Mouse (Mus musculus): ENCODE results near the gene Pard3b.

- TF ChIP-seq CTCF (IDR thresholded peaks at IDR 0.05; ENCODE audit: low read depth, low read length) = no peak
- no peak for TF ChIP-seq POLR2A (IDR thresholded peaks at IDR 0.05; ENCODE audit: extremely low read depth, insufficient read depth, low read length)
These were observed 745.6 kb downstream of the Pard3b start for GRCm38 (mm10) chr1:62384241-62384640.

Data from liver, adult 2 months (tissue).